Mouse (Mus musculus) midbrain, embryonic 16.5 days (tissue): ENCODE data around the gene Rgl2. TPM values are rescaled to one million over a fixed set of nuclear protein-coding genes. Genes with fewer than 3 reads are reported as not detected.

ENCODE experiments used
- ATAC-seq: fragments of 200-750 bp; cut with Nextera tagmentation; 2 replicates; pipeline ENCODE4 v1.8.0; 2017; ENCODE audit warnings: moderate TSS enrichment
- H3K27ac ChIP-seq: fragments of 300-500 bp; sonication (generic); 2 replicates; pipeline ENCODE4 v1.5.1; 2014; ENCODE audit warnings: mild to moderate bottlenecking, low read length, mixed read lengths
- H3K27me3 ChIP-seq: fragments of 300-500 bp; sonication (generic); 2 replicates; pipeline ENCODE4 v1.6.1; 2014; ENCODE audit warnings: low read depth, low read length, mixed read lengths; ENCODE audit not compliant: control insufficient read depth, insufficient read depth
- H3K36me3 ChIP-seq: fragments of 300-500 bp; sonication (generic); 2 replicates; pipeline ENCODE4 v1.6.1; 2014; ENCODE audit warnings: mild to moderate bottlenecking, low read length, moderate library complexity, mixed read lengths; ENCODE audit not compliant: control insufficient read depth, insufficient read depth
- H3K4me1 ChIP-seq: fragments of 300-500 bp; sonication (generic); 2 replicates; pipeline ENCODE4 v1.6.1; 2014; ENCODE audit warnings: mild to moderate bottlenecking, low read length, mixed read lengths; ENCODE audit not compliant: control insufficient read depth, insufficient read depth
- H3K4me2 ChIP-seq: fragments of 300-500 bp; sonication (generic); 2 replicates; pipeline ENCODE4 v1.6.1; 2014; ENCODE audit warnings: mild to moderate bottlenecking, low read length, mixed read lengths
- H3K4me3 ChIP-seq: fragments of 300-500 bp; sonication (generic); 2 replicates; pipeline ENCODE4 v1.5.1; 2014; ENCODE audit warnings: low read depth, mild to moderate bottlenecking, low read length, moderate library complexity, mixed read lengths
- H3K9ac ChIP-seq: fragments of 300-500 bp; sonication (generic); 2 replicates; pipeline ENCODE4 v1.6.1; 2014; ENCODE audit warnings: low read depth, low read length, mixed read lengths
- H3K9me3 ChIP-seq: fragments of 300-500 bp; sonication (generic); replicated peaks from 2 replicates; pipeline ENCODE4 v1.6.1; 2014; ENCODE audit warnings: mild to moderate bottlenecking, low read length, mixed read lengths; ENCODE audit not compliant: control insufficient read depth, poor library complexity, severe bottlenecking
- WGBS: fragments of 180-500 bp; shearing (Covaris S2); extraction: QIAGEN DNeasy Blood & Tissue Kit; methylation state at CpG from one replicate; pipeline ENCODE4 v1.1.7; 2014; 5-methylcytosine and 5-hydroxymethylcytosine counted together
- polyA plus RNA-seq: library from polyadenylated mRNA; unstranded; fragments of >200 nt; fragmentation: Nextera tagmentation; extraction: Ambion mirVana; gene quantifications from 2 replicates; pipeline ENCODE4 v1.2.1, GENCODE M21; 2015

Rgl2 gene
- polyA plus RNA-seq, 1 experiment from 2014 or later = 57.2 TPM

DNA sequence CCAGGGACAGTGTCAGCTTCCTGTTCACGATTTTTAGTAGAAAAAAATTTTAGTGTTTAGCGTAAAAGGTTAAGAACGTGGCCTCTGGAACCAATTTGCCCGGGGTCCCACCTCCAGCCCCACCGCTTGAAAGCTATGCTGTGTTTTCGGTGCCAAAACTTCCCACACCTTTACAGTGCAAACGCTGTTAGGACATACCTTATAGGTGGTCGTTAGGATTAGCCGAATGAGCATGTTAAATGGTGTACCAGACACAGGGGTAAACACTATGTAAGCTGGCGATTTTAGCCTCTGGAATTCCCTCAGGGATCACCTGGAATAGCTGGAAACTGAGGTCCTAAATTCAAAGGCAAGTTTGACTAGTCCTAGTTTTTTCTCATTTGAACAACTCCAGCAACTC, 27.0 kb downstream of the Rgl2 start:
- Histone ChIP-seq H3K9me3 (no peaks in the 10 kb centered on the region), H3K27ac (peak overlapping the region; percentile 94), H3K9ac (peak overlapping the region; percentile 87), H3K4me1 (peaks cover 41% of the 10 kb centered on the region), H3K27me3 (no peaks in the 10 kb centered on the region), H3K36me3 (peaks cover 26% of the 10 kb centered on the region; the same call in 1 of the 2 replicates), H3K4me3 (peak overlapping the region; percentile 88), H3K4me2 (peak overlapping the region; percentile 82)
- no peak for ATAC-seq
- 9% methylated on average over 10 of the region's 10 CpGs for WGBS

GRCm38 (mm10) chr17:33957493-33957892, 28.1 kb downstream of the Rgl2 start:
- H3K4me2 ChIP-seq = no peak overlapping the region
- no peaks in the 10 kb centered on the region for H3K27me3 ChIP-seq
- H3K4me3 ChIP-seq = no peak overlapping the region
- H3K9me3 ChIP-seq = no peaks in the 10 kb centered on the region
- peaks cover 31% of the 10 kb centered on the region for H3K4me1 ChIP-seq
- no peak overlapping the region for H3K27ac ChIP-seq
- H3K36me3 ChIP-seq = peaks cover 31% of the 10 kb centered on the region
- no peak overlapping the region for H3K9ac ChIP-seq
- no peak for ATAC-seq
- 88% methylated on average over 6 of the region's 6 CpGs for WGBS

GRCm38 (mm10) chr17:33958451-33958850, 29.1 kb downstream of the Rgl2 start:
- H3K4me1 ChIP-seq = peaks cover 22% of the 10 kb centered on the region
- no peaks in the 10 kb centered on the region for H3K9me3 ChIP-seq
- no peak overlapping the region for H3K4me3 ChIP-seq
- H3K36me3 ChIP-seq = peaks cover 30% of the 10 kb centered on the region
- no peak overlapping the region for H3K27ac ChIP-seq
- no peak for ATAC-seq
- no peak overlapping the region for H3K4me2 ChIP-seq
- H3K27me3 ChIP-seq = no peaks in the 10 kb centered on the region
- 97% methylated on average over 11 of the region's 11 CpGs for WGBS
- H3K9ac ChIP-seq = no peak overlapping the region

DNA sequence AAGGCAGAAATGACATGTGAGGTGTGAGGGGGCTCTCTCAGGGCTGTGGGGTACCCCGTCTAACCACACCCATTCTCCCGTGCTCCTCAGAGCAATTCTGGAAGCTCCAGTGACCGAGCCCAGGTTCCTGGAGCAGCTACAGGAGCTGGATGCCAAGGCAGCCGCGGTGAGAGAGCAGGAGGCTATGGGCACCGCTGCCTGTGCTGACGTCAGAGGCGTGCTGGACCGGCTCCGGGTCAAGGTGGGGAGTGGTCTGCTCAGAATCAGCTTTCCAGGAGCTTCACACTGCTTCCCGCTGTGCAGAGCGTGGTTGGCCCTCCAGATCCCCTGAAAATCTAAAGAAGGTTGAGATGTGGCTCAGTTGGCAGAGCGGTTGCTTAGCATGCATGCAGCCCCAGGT, 29.8 kb downstream of the Rgl2 start:
- WGBS = 96% methylated on average over 13 of the region's 13 CpGs
- H3K4me2 ChIP-seq = no peak overlapping the region
- peaks cover 16% of the 10 kb centered on the region for H3K4me1 ChIP-seq
- no peak for ATAC-seq
- no peaks in the 10 kb centered on the region for H3K27me3 ChIP-seq
- no peak overlapping the region for H3K27ac ChIP-seq
- no peak overlapping the region for H3K4me3 ChIP-seq
- H3K9ac ChIP-seq = no peak overlapping the region
- H3K36me3 ChIP-seq = peaks cover 30% of the 10 kb centered on the region
- H3K9me3 ChIP-seq = no peaks in the 10 kb centered on the region

GRCm38 (mm10) chr17:33959948-33960347, 30.6 kb downstream of the Rgl2 start:
- H3K27me3 ChIP-seq = no peaks in the 10 kb centered on the region
- peaks cover 31% of the 10 kb centered on the region for H3K36me3 ChIP-seq
- H3K4me3 ChIP-seq = no peak overlapping the region
- H3K27ac ChIP-seq = no peak overlapping the region
- H3K9ac ChIP-seq = no peak overlapping the region
- peaks cover 9% of the 10 kb centered on the region for H3K4me1 ChIP-seq
- WGBS = 94% methylated on average over 15 of the region's 15 CpGs
- H3K4me2 ChIP-seq = no peak overlapping the region
- no peak for ATAC-seq
- no peaks in the 10 kb centered on the region for H3K9me3 ChIP-seq

DNA sequence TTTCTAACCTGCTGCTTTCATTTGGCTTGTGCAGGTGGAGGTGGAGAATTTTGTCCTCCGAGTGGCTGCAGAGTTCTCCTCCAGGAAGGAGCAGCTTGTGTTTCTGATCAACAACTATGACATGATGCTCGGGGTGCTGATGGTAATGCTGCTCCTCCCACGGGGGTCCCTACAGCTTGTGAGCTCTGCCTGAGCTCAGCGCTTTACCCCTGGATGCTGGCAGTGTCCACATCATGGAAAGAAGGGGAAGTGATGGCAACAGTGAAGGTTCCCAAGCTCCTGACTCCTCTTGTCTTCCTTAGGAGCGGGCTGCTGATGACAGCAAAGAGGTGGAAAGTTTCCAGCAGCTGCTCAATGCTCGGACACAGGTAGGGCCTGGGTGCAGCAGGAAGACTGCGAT, 33.5 kb downstream of the Rgl2 start:
- Histone ChIP-seq H3K36me3 (peaks cover 44% of the 10 kb centered on the region), H3K9me3 (no peaks in the 10 kb centered on the region), H3K4me1 (no peaks in the 10 kb centered on the region; the same call in 1 of the 2 replicates), H3K4me2 (no peak overlapping the region), H3K9ac (no peak overlapping the region), H3K27me3 (no peaks in the 10 kb centered on the region), H3K27ac (no peak overlapping the region), H3K4me3 (no peak overlapping the region)
- no peak for ATAC-seq
- WGBS = 90% methylated on average over 7 of the region's 7 CpGs

GRCm38 (mm10) chr17:33965082-33965845, 35.9 kb downstream of the Rgl2 start:
- Histone ChIP-seq H3K4me2 (no peak overlapping the region), H3K4me3 (no peak overlapping the region), H3K9me3 (no peaks in the 10 kb centered on the region), H3K36me3 (peaks cover 35% of the 10 kb centered on the region), H3K27me3 (no peaks in the 10 kb centered on the region), H3K27ac (no peak overlapping the region), H3K9ac (no peak overlapping the region), H3K4me1 (no peaks in the 10 kb centered on the region)
- no peak for ATAC-seq
- WGBS = 92% methylated on average over 16 of the region's 17 CpGs

GRCm38 (mm10) chr17:33965846-33966550, 36.7 kb downstream of the Rgl2 start:
- 91% methylated on average over 16 of the region's 16 CpGs for WGBS
- Histone ChIP-seq H3K4me3 (no peak overlapping the region), H3K9me3 (no peaks in the 10 kb centered on the region), H3K4me1 (no peaks in the 10 kb centered on the region), H3K27ac (no peak overlapping the region), H3K9ac (no peak overlapping the region), H3K4me2 (no peak overlapping the region), H3K27me3 (no peaks in the 10 kb centered on the region), H3K36me3 (peaks cover 32% of the 10 kb centered on the region)
- ATAC-seq = no peak

- H3K4me3 ChIP-seq = no peak overlapping the region
- peaks cover 14% of the 10 kb centered on the region for H3K36me3 ChIP-seq
- peak; percentile 81 for ATAC-seq
- H3K4me1 ChIP-seq = no peaks in the 10 kb centered on the region
- WGBS = 2% methylated on average over 9 of the region's 9 CpGs
- no peak overlapping the region for H3K9ac ChIP-seq
- no peak overlapping the region for H3K27ac ChIP-seq
- H3K27me3 ChIP-seq = no peaks in the 10 kb centered on the region
- H3K9me3 ChIP-seq = no peaks in the 10 kb centered on the region
- peak overlapping the region; percentile 28; the same call in 1 of the 2 replicates for H3K4me2 ChIP-seq
These were observed 39.1 kb downstream of the Rgl2 start for GRCm38 (mm10) chr17:33968489-33968888.
